Mouse (Mus musculus) myocyte (in vitro differentiated cells): ENCODE data around the gene Dennd1a.

Source experiments
- POLR2A ChIP-seq: IDR thresholded peaks from one replicate; pipeline ENCODE4 v1.6.1; 2011; ENCODE audit warnings: low read depth, mild to moderate bottlenecking, control low read depth, moderate library complexity; ENCODE audit not compliant: insufficient read length
- REST ChIP-seq: IDR thresholded peaks from one replicate; pipeline ENCODE4 v1.6.1; 2011; ENCODE audit warnings: mild to moderate bottlenecking, control low read depth, moderate library complexity; ENCODE audit not compliant: insufficient read depth, insufficient read length
- TCF12 ChIP-seq: IDR thresholded peaks from one replicate; pipeline ENCODE4 v1.6.1; 2011; ENCODE audit warnings: mild to moderate bottlenecking, control low read depth; ENCODE audit not compliant: poor library complexity, insufficient read depth, severe bottlenecking

DNA sequence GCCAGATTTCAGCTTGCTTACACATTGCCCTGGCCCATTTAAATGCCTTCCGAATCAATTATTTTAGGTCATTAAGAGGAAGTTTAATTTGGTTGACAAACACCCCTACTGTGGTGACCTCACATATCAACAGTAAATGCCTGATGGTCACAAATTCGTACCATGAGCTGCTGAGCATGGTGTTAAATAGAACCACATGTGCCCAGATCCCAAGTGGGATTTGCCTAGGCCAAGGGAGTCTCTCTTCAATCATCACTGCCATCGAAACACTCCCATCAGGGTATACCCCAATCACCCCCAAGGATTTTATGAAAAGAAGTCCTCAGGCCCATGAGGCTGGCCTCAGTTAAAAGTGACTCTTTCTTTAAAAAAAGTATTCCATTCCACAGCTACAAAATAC is 313.0 kb downstream of the Dennd1a start:
- TF ChIP-seq POLR2A (no peak), TCF12 (no peak), REST (no peak)
